Mouse (Mus musculus): ENCODE measurements around the gene Ispd. TPM values are rescaled to one million over a fixed set of nuclear protein-coding genes. Genes with fewer than 3 reads are reported as not detected.

Gene Ispd
- polyA plus RNA-seq, 1 experiment from 2014 or later = 0.33 TPM

- in situ Hi-C loops (cut with MboI; ENCODE audit: low pct_unique_long_range_greater_than_20kb) = no loop called here
- CTCF ChIA-PET = interaction anchor here (1.4 kb wide), 1 partner anchor 8 kb away, joined by 4 read pairs; no protein-coding TSS in a partner anchor
- H3K27me3 ChIP-seq = no peaks in the 10 kb centered on the region
- TF ChIP-seq CTCF (IDR thresholded peaks at IDR 0.05) = no peak
- ATAC-seq (no peak), DNase-seq (ENCODE audit: low read depth, low spot score) (no peak)
- POLR2A ChIA-PET = no interaction called here
Measured at GRCm38 (mm10) chr12:36385386-36385785, 4.1 kb downstream of the Ispd start.

- in situ Hi-C loops (cut with MboI; ENCODE audit: low pct_unique_long_range_greater_than_20kb) = no loop called here
Measured at GRCm38 (mm10) chr12:36386991-36387390, 5.7 kb downstream of the Ispd start.

GRCm38 (mm10) chr12:36395115-36395514, 13.9 kb downstream of the Ispd start:
- POLR2A ChIA-PET = no interaction called here
- no peak for DNase-seq (ENCODE audit: low read depth, low spot score)
- TF ChIP-seq CTCF (IDR thresholded peaks at IDR 0.05) = no peak
- H3K27me3 ChIP-seq = no peaks in the 10 kb centered on the region
- ATAC-seq = no peak
- CTCF ChIA-PET = no interaction called here
- in situ Hi-C loops (cut with MboI; ENCODE audit: low pct_unique_long_range_greater_than_20kb) = no loop called here

More at GRCm38 (mm10) chr12:36386991-36387390, 5.7 kb downstream of the Ispd start:
- ChIA-PET POLR2A (interaction anchor here (0.7 kb wide), 1 partner anchor 429 kb away, joined by 3 read pairs; no protein-coding TSS in a partner anchor), CTCF (no interaction called here)
- no peak for ATAC-seq
- no peaks in the 10 kb centered on the region for H3K27me3 ChIP-seq
- DNase-seq (ENCODE audit: low read depth, low spot score) = no peak
- TF ChIP-seq CTCF (IDR thresholded peaks at IDR 0.05) = no peak

- in situ Hi-C loops (cut with MboI; ENCODE audit: low pct_unique_long_range_greater_than_20kb) = no loop called here
- POLR2A ChIA-PET = no interaction called here
- no peak for ATAC-seq
- no peak for DNase-seq (ENCODE audit: low read depth, low spot score)
- CTCF ChIA-PET = no interaction called here
- TF ChIP-seq CTCF (IDR thresholded peaks at IDR 0.05) = no peak
- no peaks in the 10 kb centered on the region for H3K27me3 ChIP-seq
Measured at GRCm38 (mm10) chr12:36423677-36424076, 42.4 kb downstream of the Ispd start.

- POLR2A ChIA-PET = no interaction called here
Measured at GRCm38 (mm10) chr12:36425258-36425657, 44.0 kb downstream of the Ispd start.

GRCm38 (mm10) chr12:36426163-36427045, 45.2 kb downstream of the Ispd start:
- DNase-seq (ENCODE audit: low read depth, low spot score) (no peak), ATAC-seq (no peak)
- POLR2A ChIA-PET = no interaction called here
- no peaks in the 10 kb centered on the region for H3K27me3 ChIP-seq
- no peak for TF ChIP-seq CTCF (IDR thresholded peaks at IDR 0.05)
- in situ Hi-C loops (cut with MboI; ENCODE audit: low pct_unique_long_range_greater_than_20kb) = no loop called here
- CTCF ChIA-PET = no interaction called here

More at GRCm38 (mm10) chr12:36425258-36425657, 44.0 kb downstream of the Ispd start:
- no peak for TF ChIP-seq CTCF (IDR thresholded peaks at IDR 0.05)
- no peak for DNase-seq (ENCODE audit: low read depth, low spot score)
- ATAC-seq = no peak
- CTCF ChIA-PET = no interaction called here
- in situ Hi-C loops (cut with MboI; ENCODE audit: low pct_unique_long_range_greater_than_20kb) = no loop called here
- H3K27me3 ChIP-seq = no peaks in the 10 kb centered on the region

- in situ Hi-C loops (cut with MboI; ENCODE audit: low pct_unique_long_range_greater_than_20kb) = no loop called here
Measured at GRCm38 (mm10) chr12:36436956-36437355, 55.7 kb downstream of the Ispd start.

GRCm38 (mm10) chr12:36439396-36439795, 58.1 kb downstream of the Ispd start:
- in situ Hi-C loops (cut with MboI; ENCODE audit: low pct_unique_long_range_greater_than_20kb) = no loop called here
- DNase-seq (ENCODE audit: low read depth, low spot score) = no peak
- no peaks in the 10 kb centered on the region for H3K27me3 ChIP-seq
- ChIA-PET CTCF (no interaction called here), POLR2A (no interaction called here)
- no peak for TF ChIP-seq CTCF (IDR thresholded peaks at IDR 0.05)
- ATAC-seq = no peak

More at GRCm38 (mm10) chr12:36436956-36437355, 55.7 kb downstream of the Ispd start:
- CTCF ChIA-PET = no interaction called here
- no peak for TF ChIP-seq CTCF (IDR thresholded peaks at IDR 0.05)
- no peaks in the 10 kb centered on the region for H3K27me3 ChIP-seq
- ATAC-seq (no peak), DNase-seq (ENCODE audit: low read depth, low spot score) (no peak)
- POLR2A ChIA-PET = no interaction called here

- ChIA-PET POLR2A (no interaction called here), CTCF (no interaction called here)
- ATAC-seq (no peak), DNase-seq (ENCODE audit: low read depth, low spot score) (no peak)
- no peak for TF ChIP-seq CTCF (IDR thresholded peaks at IDR 0.05)
- in situ Hi-C loops (cut with MboI; ENCODE audit: low pct_unique_long_range_greater_than_20kb) = no loop called here
- no peaks in the 10 kb centered on the region for H3K27me3 ChIP-seq
Measured at GRCm38 (mm10) chr12:36456002-36456401, 74.8 kb downstream of the Ispd start.

GRCm38 (mm10) chr12:36457726-36458125, 76.5 kb downstream of the Ispd start:
- POLR2A ChIA-PET = no interaction called here
- H3K27me3 ChIP-seq = no peaks in the 10 kb centered on the region
- CTCF ChIA-PET = no interaction called here
- TF ChIP-seq CTCF (IDR thresholded peaks at IDR 0.05) = no peak
- in situ Hi-C loops (cut with MboI; ENCODE audit: low pct_unique_long_range_greater_than_20kb) = no loop called here
- ATAC-seq (no peak), DNase-seq (ENCODE audit: low read depth, low spot score) (no peak)

- in situ Hi-C loops (cut with MboI; ENCODE audit: low pct_unique_long_range_greater_than_20kb) = no loop called here
- no peak for TF ChIP-seq CTCF (IDR thresholded peaks at IDR 0.05)
- no peak for DNase-seq (ENCODE audit: low read depth, low spot score)
- no peaks in the 10 kb centered on the region for H3K27me3 ChIP-seq
- ATAC-seq = no peak
- CTCF ChIA-PET = no interaction called here
- POLR2A ChIA-PET = no interaction called here
Measured at GRCm38 (mm10) chr12:36468325-36469044, 87.2 kb downstream of the Ispd start.
